Comparison of ENCODE assay signal across 8 mouse cellular contexts in genomic region chr2:30927844-30928628, GRCm38 (mm10). TPM values are rescaled to one million over a fixed set of nuclear protein-coding genes. Genes with fewer than 3 reads are reported as not detected.
A peak's percentile ranks its signal among the peaks of the same experiment; 100 is the strongest.
DNase-seq lines count a peak whose midpoint lies in the region; TF ChIP-seq lines count a peak whose summit lies in the region.

No protein-coding gene starts in this region.

- peak; percentile 73 to 92 for DNase-seq in left cerebral cortex, adult 18-20 months (ENCODE audit: low spot score in 2 of 2)
- DNase-seq in left cerebral cortex, adult 11 months (ENCODE audit: low spot score), result no peak
- DNase-seq in embryo, embryonic 11 days, result peak; percentile 89
- peak; percentile 68 to 82 for DNase-seq in gastrocnemius, postnatal 4 days (ENCODE audit: low spot score in 2 of 2)
- DNase-seq in kidney, adult 18-20 months, result peak; percentile 84
- peak; percentile 52 for DNase-seq in liver, adult 2 months (ENCODE audit: extremely low read depth, low read depth, low spot score)
- DNase-seq in natural killer cell, adult 2 months (ENCODE audit: low spot score in 2 of 2), result peak; percentile 57 to 70
- DNase-seq in splenic B cell, adult 2 months (ENCODE audit: low read depth, low spot score), result peak; percentile 86

- WGBS in liver, adult 2 months, result 29% methylated on average over 14 of the region's 14 CpGs

- H3K27me3 ChIP-seq in liver, adult 2 months (ENCODE audit: control insufficient read depth, insufficient read depth, low read length), result no peaks in the 10 kb centered on the region
- no peaks in the 10 kb centered on the region for H3K27me3 ChIP-seq in splenic B cell, adult 2 months (ENCODE audit: control insufficient read depth, insufficient read depth, low read length, poor library complexity, severe bottlenecking)

- no peaks in the 10 kb centered on the region for H3K36me3 ChIP-seq in liver, adult 2 months (ENCODE audit: control insufficient read depth, insufficient read depth, low read length)
- H3K36me3 ChIP-seq in splenic B cell, adult 2 months (ENCODE audit: control insufficient read depth, insufficient read depth, low read length, poor library complexity, severe bottlenecking), result no peaks in the 10 kb centered on the region

- no peak for TF ChIP-seq POLR2A in liver, adult 2 months (IDR thresholded peaks at IDR 0.05; ENCODE audit: extremely low read depth, insufficient read depth, low read length)

- peak overlapping the region; percentile 20 for H3K27ac ChIP-seq in liver, adult 2 months (replicated peaks; ENCODE audit: insufficient read depth, low read depth, low read length)

- peak; percentile 92 for TF ChIP-seq CTCF in liver, adult 2 months (IDR thresholded peaks at IDR 0.05; ENCODE audit: low read depth, low read length)

- peaks cover 4% of the 10 kb centered on the region for H3K4me1 ChIP-seq in liver, adult 2 months (ENCODE audit: control insufficient read depth, insufficient read depth, low read length)

- no peak overlapping the region for H3K9ac ChIP-seq in liver, adult 2 months (ENCODE audit: low read depth, low read length)

- no peak overlapping the region for H3K4me3 ChIP-seq in liver, adult 2 months (ENCODE audit: insufficient read depth, low read depth, low read length)

- no peaks in the 10 kb centered on the region for H3K79me2 ChIP-seq in liver, adult 2 months (ENCODE audit: control insufficient read depth, insufficient read depth, low read length)

RNA-seq across cellular contexts. Expression of gene Ptges, which starts 1.6 kb away (rescaled TPM):
- total RNA-seq in left cerebral cortex, adult 18-20 months (2021), result 1 to 10 TPM; 7.1 to 9.8 TPM
- 10 to 100 TPM in 1 of 2 experiments, 1 to 10 TPM in 1; 8.8 to 12.1 TPM for total RNA-seq in gastrocnemius, postnatal 4 days (2021)
- total RNA-seq in liver, adult 2 months (2014; rRNA removed), result 0.07 and 0.09 TPM in 2 replicates
- 0.17 and 0.60 TPM in 2 replicates for polyA plus RNA-seq in liver, adult 2 months (2012; rRNA removed)

RNA-seq across cellular contexts. Expression of gene Tor1b, which starts 24.7 kb away (rescaled TPM):
- 10 to 100 TPM; 27.4 to 30.2 TPM for total RNA-seq in left cerebral cortex, adult 18-20 months (2021)
- total RNA-seq in gastrocnemius, postnatal 4 days (2021), result 10 to 100 TPM; 29.3 to 30.4 TPM
- total RNA-seq in liver, adult 2 months (2014; rRNA removed), result 29.1 and 30.9 TPM in 2 replicates
- polyA plus RNA-seq in liver, adult 2 months (2012; rRNA removed), result 14.4 and 17.1 TPM in 2 replicates

RNA-seq across cellular contexts. Expression of gene Tor1a, which starts 39.7 kb away (rescaled TPM):
- 10 to 100 TPM; 37.3 to 40.0 TPM for total RNA-seq in left cerebral cortex, adult 18-20 months (2021)
- total RNA-seq in gastrocnemius, postnatal 4 days (2021), result 10 to 100 TPM; 21.4 to 23.1 TPM
- 62.2 and 76.6 TPM in 2 replicates for total RNA-seq in liver, adult 2 months (2014; rRNA removed)
- 54.2 and 57.9 TPM in 2 replicates for polyA plus RNA-seq in liver, adult 2 months (2012; rRNA removed)

RNA-seq across cellular contexts. Expression of gene BC005624, which starts 54.0 kb away (rescaled TPM):
- 10 to 100 TPM; 68.6 to 71.2 TPM for total RNA-seq in left cerebral cortex, adult 18-20 months (2021)
- 10 to 100 TPM; 17.4 to 21.3 TPM for total RNA-seq in gastrocnemius, postnatal 4 days (2021)
- total RNA-seq in liver, adult 2 months (2014; rRNA removed), result 13.5 and 16.6 TPM in 2 replicates
- polyA plus RNA-seq in liver, adult 2 months (2012; rRNA removed), result 11.7 and 12.0 TPM in 2 replicates

RNA-seq across cellular contexts. Expression of gene Usp20, which starts 54.0 kb away (rescaled TPM):
- total RNA-seq in left cerebral cortex, adult 18-20 months (2021), result 10 to 100 TPM; 69.2 to 81.8 TPM
- 10 to 100 TPM; 40.0 to 44.8 TPM for total RNA-seq in gastrocnemius, postnatal 4 days (2021)
- total RNA-seq in liver, adult 2 months (2014; rRNA removed), result 3.0 and 3.3 TPM in 2 replicates
- 5.7 and 6.0 TPM in 2 replicates for polyA plus RNA-seq in liver, adult 2 months (2012; rRNA removed)
